ENCODE assay signal across 1 mouse cellular context in the genomic region with DNA sequence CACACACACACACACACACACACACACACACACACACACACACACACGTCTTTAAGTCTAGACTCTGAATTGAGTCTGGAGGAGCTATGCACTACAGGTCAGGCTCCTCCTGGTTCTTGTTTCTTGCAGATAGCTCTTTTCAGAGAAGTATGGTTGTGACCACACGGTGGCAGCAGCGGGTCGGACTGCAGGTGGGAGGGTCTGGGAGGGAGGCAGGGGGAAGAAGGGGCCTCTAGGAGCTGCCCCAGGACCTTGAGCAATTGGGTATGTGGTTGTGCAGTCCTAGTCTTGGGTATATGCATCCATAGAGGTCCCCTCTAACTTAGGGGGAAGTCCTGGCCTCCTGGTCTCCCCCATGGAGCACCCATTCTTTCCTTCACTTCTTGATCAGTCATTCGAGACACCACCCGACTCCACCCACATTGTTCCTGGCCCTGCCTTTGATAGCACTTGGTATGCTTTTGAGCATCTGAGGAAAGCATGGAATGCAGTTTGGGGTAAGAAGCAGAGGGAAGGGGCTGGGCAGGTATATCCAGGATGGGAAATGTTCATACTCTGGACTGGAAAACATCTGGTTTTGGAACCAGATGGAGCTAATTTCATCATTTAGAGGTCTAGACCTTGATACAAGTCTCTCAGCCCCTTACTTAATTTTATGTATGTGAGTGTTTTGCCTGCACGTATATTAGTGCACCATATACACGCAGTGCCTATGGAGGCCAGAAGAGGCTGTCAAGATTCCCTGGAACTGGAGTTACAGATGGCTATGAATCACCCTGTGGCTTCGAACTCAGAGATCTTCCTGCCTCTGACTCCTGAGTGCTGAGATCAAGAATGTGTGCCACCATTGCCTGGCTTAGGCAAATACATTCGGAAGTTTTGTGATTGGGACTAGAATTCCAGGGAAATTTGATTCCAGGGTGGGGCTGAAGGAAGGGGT.
TF ChIP-seq lines count a peak whose summit lies in the region.

No protein-coding gene starts in this region.

TF ChIP-seq in ES-E14, 5 proteins besides CTCF, POLR2A, EP300 and RAD21:
- TF ChIP-seq CHD2 (IDR thresholded peaks at IDR 0.05; ENCODE audit: low read depth, low read length) (no peak), HCFC1 (IDR thresholded peaks at IDR 0.05; ENCODE audit: borderline replicate concordance, insufficient read depth, low read length) (no peak), ZNF384 (IDR thresholded peaks at IDR 0.05; ENCODE audit: low read depth, low read length) (no peak), MAFK (IDR thresholded peaks at IDR 0.05; ENCODE audit: insufficient read depth, low read depth, low read length) (no peak), ZC3H11A (IDR thresholded peaks at IDR 0.05; ENCODE audit: borderline replicate concordance, low read depth, low read length) (no peak)
